Mouse (Mus musculus): ENCODE results near the gene Rps6ka5. TPM values are rescaled to one million over a fixed set of nuclear protein-coding genes. Genes with fewer than 3 reads are reported as not detected.
A peak's percentile ranks its signal among the peaks of the same experiment; 100 is the strongest.

Gene Rps6ka5
- 5.7 and 6.6 TPM in 2 replicates for polyA plus RNA-seq (2015; fragmentation: Nextera tagmentation; extraction: Ambion mirVana)

- H3K4me1 ChIP-seq: peaks cover 20% of the 10 kb centered on the region; the same call in 1 of the 2 replicates
- H3K9ac ChIP-seq: no peak within 1 kb of the TSS
- H3K4me2 ChIP-seq (replicated peaks): peak within 1 kb of the TSS; percentile 89
- no peaks in the 10 kb centered on the region for H3K27me3 ChIP-seq
- H3K36me3 ChIP-seq: no peaks in the 10 kb centered on the region
- 93% methylated on average over 4 of the region's 4 CpGs for WGBS
- no peak within 1 kb of the TSS for H3K27ac ChIP-seq
- no peak for ATAC-seq (ENCODE audit: low FRiP score, low read depth)
- no peaks in the 10 kb centered on the region for H3K9me3 ChIP-seq
- peak within 1 kb of the TSS; percentile 82; the same call in 1 of the 2 replicates for H3K4me3 ChIP-seq
These were observed at the start of gene Rps6ka5 for GRCm38 (mm10) chr12:100726651-100727050. TSS of gene Rps6ka5 (minus strand) at chr12:100726983.

GRCm38 (mm10) chr12:100775911-100776581 is 49.3 kb upstream of the Rps6ka5 start:
- WGBS: 76% methylated on average over 8 of the region's 8 CpGs
- H3K4me2 ChIP-seq (replicated peaks): no peak overlapping the region
- H3K4me1 ChIP-seq: peaks cover 19% of the 10 kb centered on the region
- H3K4me3 ChIP-seq: no peak overlapping the region
- H3K27me3 ChIP-seq: no peaks in the 10 kb centered on the region
- H3K9me3 ChIP-seq: no peaks in the 10 kb centered on the region
- no peaks in the 10 kb centered on the region for H3K36me3 ChIP-seq
- H3K27ac ChIP-seq: no peak overlapping the region
- no peak for ATAC-seq (ENCODE audit: low FRiP score, low read depth)
- no peak overlapping the region for H3K9ac ChIP-seq

DNA sequence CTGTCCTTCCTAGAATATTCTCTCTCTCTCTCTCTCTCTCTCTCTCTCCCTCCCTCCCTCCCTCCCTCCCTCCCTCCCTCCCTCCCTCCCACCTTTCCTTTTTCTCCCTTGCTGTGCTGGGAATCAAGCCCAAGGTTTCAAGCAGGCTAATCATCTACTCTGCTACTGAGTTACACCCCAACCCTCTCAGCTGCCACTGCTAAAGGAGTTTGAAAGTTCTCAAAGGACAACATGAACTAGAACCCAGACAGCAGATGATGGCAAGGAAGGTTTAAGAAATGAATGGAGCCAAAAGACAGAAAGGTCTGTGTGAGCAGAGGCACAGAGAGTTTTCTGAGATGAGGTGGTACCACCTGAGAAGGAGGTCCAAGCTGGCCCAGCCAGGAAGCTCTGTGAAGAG is 48.5 kb upstream of the Rps6ka5 start:
- Histone ChIP-seq H3K4me1 (peaks cover 19% of the 10 kb centered on the region), H3K27me3 (no peaks in the 10 kb centered on the region), H3K36me3 (no peaks in the 10 kb centered on the region), H3K4me3 (no peak overlapping the region), H3K9ac (no peak overlapping the region), H3K4me2 (replicated peaks) (no peak overlapping the region), H3K27ac (no peak overlapping the region), H3K9me3 (no peaks in the 10 kb centered on the region)
- ATAC-seq (ENCODE audit: low FRiP score, low read depth): no peak

GRCm38 (mm10) chr12:100774756-100775155 is 48.0 kb upstream of the Rps6ka5 start:
- Histone ChIP-seq H3K36me3 (no peaks in the 10 kb centered on the region), H3K4me1 (peaks cover 17% of the 10 kb centered on the region), H3K27ac (no peak overlapping the region), H3K4me3 (no peak overlapping the region), H3K9me3 (no peaks in the 10 kb centered on the region), H3K27me3 (no peaks in the 10 kb centered on the region), H3K9ac (no peak overlapping the region), H3K4me2 (replicated peaks) (no peak overlapping the region)
- ATAC-seq (ENCODE audit: low FRiP score, low read depth): no peak
- 77% methylated on average over 7 of the region's 7 CpGs for WGBS

GRCm38 (mm10) chr12:100772230-100772984 is 45.6 kb upstream of the Rps6ka5 start:
- H3K36me3 ChIP-seq: no peaks in the 10 kb centered on the region
- no peaks in the 10 kb centered on the region for H3K27me3 ChIP-seq
- ATAC-seq (ENCODE audit: low FRiP score, low read depth): no peak
- no peaks in the 10 kb centered on the region for H3K4me1 ChIP-seq
- H3K9me3 ChIP-seq: no peaks in the 10 kb centered on the region
- WGBS: 51% methylated on average over 7 of the region's 7 CpGs
- no peak overlapping the region for H3K27ac ChIP-seq
- no peak overlapping the region for H3K4me2 ChIP-seq (replicated peaks)
- no peak overlapping the region for H3K9ac ChIP-seq
- H3K4me3 ChIP-seq: no peak overlapping the region

GRCm38 (mm10) chr12:100770765-100771164 is 44.0 kb upstream of the Rps6ka5 start:
- Histone ChIP-seq H3K36me3 (no peaks in the 10 kb centered on the region), H3K4me2 (replicated peaks) (no peak overlapping the region), H3K9ac (no peak overlapping the region), H3K4me3 (no peak overlapping the region), H3K27ac (no peak overlapping the region), H3K27me3 (no peaks in the 10 kb centered on the region), H3K4me1 (no peaks in the 10 kb centered on the region), H3K9me3 (no peaks in the 10 kb centered on the region)
- no peak for ATAC-seq (ENCODE audit: low FRiP score, low read depth)
- 79% methylated on average over 3 of the region's 3 CpGs for WGBS

GRCm38 (mm10) chr12:100769871-100770270 is 43.1 kb upstream of the Rps6ka5 start:
- no peak overlapping the region for H3K4me3 ChIP-seq
- WGBS: 89% methylated on average over 6 of the region's 6 CpGs
- H3K4me2 ChIP-seq (replicated peaks): no peak overlapping the region
- no peaks in the 10 kb centered on the region for H3K9me3 ChIP-seq
- no peak overlapping the region for H3K27ac ChIP-seq
- H3K36me3 ChIP-seq: no peaks in the 10 kb centered on the region
- no peak for ATAC-seq (ENCODE audit: low FRiP score, low read depth)
- no peaks in the 10 kb centered on the region for H3K4me1 ChIP-seq
- H3K27me3 ChIP-seq: no peaks in the 10 kb centered on the region
- no peak overlapping the region for H3K9ac ChIP-seq

- H3K4me2 ChIP-seq (replicated peaks): no peak overlapping the region
- ATAC-seq (ENCODE audit: low FRiP score, low read depth): no peak
- H3K27me3 ChIP-seq: no peaks in the 10 kb centered on the region
- WGBS: 69% methylated on average over 13 of the region's 13 CpGs
- H3K4me3 ChIP-seq: no peak overlapping the region
- no peaks in the 10 kb centered on the region for H3K4me1 ChIP-seq
- H3K9ac ChIP-seq: no peak overlapping the region
- H3K36me3 ChIP-seq: no peaks in the 10 kb centered on the region
- no peaks in the 10 kb centered on the region for H3K9me3 ChIP-seq
- H3K27ac ChIP-seq: no peak overlapping the region
These were observed 37.7 kb upstream of the Rps6ka5 start for GRCm38 (mm10) chr12:100764329-100765018.

- Histone ChIP-seq H3K4me3 (no peak overlapping the region), H3K4me1 (no peaks in the 10 kb centered on the region), H3K4me2 (replicated peaks) (no peak overlapping the region), H3K36me3 (no peaks in the 10 kb centered on the region), H3K27me3 (no peaks in the 10 kb centered on the region), H3K27ac (no peak overlapping the region), H3K9me3 (no peaks in the 10 kb centered on the region), H3K9ac (no peak overlapping the region)
- WGBS: 72% methylated on average over 11 of the region's 11 CpGs
- no peak for ATAC-seq (ENCODE audit: low FRiP score, low read depth)
These were observed 36.1 kb upstream of the Rps6ka5 start for GRCm38 (mm10) chr12:100762663-100763425.

DNA sequence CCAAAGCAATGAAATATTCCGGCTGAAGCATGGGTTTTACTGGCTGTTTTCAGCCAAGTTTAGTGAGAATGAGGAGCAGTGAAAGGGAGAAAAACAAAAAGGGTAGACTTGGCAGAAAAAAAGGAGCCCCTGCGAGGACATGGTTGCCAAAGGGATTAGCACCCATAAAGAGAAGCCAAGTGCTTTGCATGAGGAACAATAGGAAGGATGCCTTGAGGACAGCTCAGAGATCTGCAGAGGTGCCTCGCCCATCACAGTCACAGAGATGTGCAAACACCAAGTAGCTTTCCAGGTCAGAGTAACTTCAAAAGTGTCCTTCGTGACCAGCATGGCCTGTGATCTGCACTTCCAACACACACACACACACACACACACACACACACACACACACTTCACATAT is 30.6 kb upstream of the Rps6ka5 start:
- no peak overlapping the region for H3K4me2 ChIP-seq (replicated peaks)
- H3K36me3 ChIP-seq: no peaks in the 10 kb centered on the region
- H3K27ac ChIP-seq: no peak overlapping the region
- H3K4me1 ChIP-seq: no peaks in the 10 kb centered on the region
- no peak overlapping the region for H3K9ac ChIP-seq
- no peak for ATAC-seq (ENCODE audit: low FRiP score, low read depth)
- H3K27me3 ChIP-seq: no peaks in the 10 kb centered on the region
- no peaks in the 10 kb centered on the region for H3K9me3 ChIP-seq
- H3K4me3 ChIP-seq: no peak overlapping the region
- WGBS: 52% methylated on average over 4 of the region's 4 CpGs

- H3K4me3 ChIP-seq: no peak overlapping the region
- H3K27me3 ChIP-seq: no peaks in the 10 kb centered on the region
- H3K36me3 ChIP-seq: no peaks in the 10 kb centered on the region
- WGBS: 45% methylated on average over 1 of the region's 1 CpGs
- ATAC-seq (ENCODE audit: low FRiP score, low read depth): no peak
- no peaks in the 10 kb centered on the region for H3K9me3 ChIP-seq
- H3K9ac ChIP-seq: no peak overlapping the region
- H3K4me1 ChIP-seq: no peaks in the 10 kb centered on the region
- no peak overlapping the region for H3K4me2 ChIP-seq (replicated peaks)
- H3K27ac ChIP-seq: no peak overlapping the region
These were observed 26.9 kb upstream of the Rps6ka5 start for GRCm38 (mm10) chr12:100753716-100754115.

DNA sequence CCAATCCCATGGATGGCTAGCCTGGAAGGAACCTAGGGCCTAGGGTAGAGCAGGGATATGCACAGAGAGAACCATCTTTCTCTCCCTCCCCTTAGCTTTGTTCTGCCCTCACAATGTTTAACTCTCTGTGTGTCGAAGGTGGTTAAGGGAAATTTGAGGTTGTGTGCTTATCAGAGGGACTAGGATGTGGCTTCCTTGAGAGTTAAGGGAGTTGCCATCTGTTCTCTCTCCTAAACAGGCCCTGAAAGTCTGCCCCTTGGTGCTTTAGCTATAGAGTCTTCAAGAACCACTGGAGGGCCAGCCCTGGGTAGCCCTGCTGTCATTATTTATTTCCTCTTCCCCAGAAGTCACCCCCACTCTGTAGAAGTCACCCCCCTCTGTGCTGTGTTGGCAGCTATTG is 26.2 kb upstream of the Rps6ka5 start:
- no peak for ATAC-seq (ENCODE audit: low FRiP score, low read depth)
- H3K27ac ChIP-seq: no peak overlapping the region
- H3K4me2 ChIP-seq (replicated peaks): no peak overlapping the region
- no peaks in the 10 kb centered on the region for H3K27me3 ChIP-seq
- H3K9ac ChIP-seq: no peak overlapping the region
- H3K36me3 ChIP-seq: no peaks in the 10 kb centered on the region
- no peaks in the 10 kb centered on the region for H3K9me3 ChIP-seq
- no peak overlapping the region for H3K4me3 ChIP-seq
- no peaks in the 10 kb centered on the region for H3K4me1 ChIP-seq
- WGBS: 69% methylated on average over 1 of the region's 1 CpGs
